Mouse (Mus musculus): ENCODE results near the gene Tiam1.

Gene Tiam1

DNA sequence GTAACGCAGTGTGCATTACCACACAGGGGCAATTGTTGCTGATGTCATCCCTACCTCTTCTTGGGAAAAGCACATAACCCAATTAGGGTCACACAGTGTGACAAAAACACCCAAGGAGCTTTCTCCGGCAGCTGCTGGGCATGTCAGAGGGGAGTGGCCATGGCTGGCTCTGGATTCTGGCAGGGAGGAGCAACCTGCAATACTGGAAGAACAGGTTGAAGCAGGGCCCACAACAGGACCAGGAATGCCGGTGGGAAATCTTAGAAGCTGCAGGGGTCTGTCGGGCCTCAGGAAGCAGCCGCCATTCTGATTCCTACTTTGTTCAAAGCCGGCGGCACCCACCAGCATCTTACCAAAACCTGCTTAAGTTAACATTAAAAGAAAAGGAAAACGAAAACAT is 189.0 kb downstream of the Tiam1 start:
- DNase-seq (ENCODE audit: low read depth, low spot score): no peak

DNA sequence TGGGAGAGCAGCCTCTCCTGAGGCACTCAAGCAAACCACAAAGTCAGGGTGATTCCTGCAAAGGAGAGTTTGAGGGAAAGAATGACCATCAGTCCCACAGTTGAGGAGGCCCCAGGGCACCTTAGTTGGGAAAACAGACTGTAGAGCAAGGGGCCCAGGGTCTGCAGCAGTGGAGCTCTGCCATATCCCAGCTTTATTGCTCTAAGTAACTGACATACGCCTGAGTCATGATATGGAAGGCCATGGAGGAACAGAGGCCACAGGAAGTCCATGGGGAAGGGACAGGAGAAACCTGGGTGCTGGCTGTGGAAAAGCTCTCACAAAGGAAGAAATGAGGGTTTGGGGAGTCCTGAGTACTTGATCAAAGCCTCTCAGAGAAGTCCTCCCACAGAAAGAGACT is 189.5 kb downstream of the Tiam1 start:
- DNase-seq (ENCODE audit: low read depth, low spot score): no peak

DNA sequence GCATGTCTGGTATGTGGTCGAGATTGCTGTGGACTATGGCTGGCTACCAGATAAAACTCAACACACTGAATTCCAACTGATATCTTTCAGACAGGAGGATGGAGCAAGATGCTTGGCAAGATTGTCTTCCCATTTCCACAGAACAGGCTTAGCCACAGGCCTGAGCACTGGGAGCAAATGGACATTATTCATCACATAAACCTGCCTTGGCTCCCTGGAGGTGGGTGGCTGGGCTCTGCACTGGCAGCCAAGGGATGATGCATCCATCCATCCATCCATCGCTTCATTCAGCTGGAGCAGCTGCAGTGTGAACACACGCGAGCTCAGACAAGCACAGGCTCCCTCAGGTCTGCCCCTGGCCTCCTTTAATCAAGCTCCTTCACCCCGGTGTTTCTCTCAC is 190.7 kb downstream of the Tiam1 start:
- DNase-seq (ENCODE audit: low read depth, low spot score): no peak

DNA sequence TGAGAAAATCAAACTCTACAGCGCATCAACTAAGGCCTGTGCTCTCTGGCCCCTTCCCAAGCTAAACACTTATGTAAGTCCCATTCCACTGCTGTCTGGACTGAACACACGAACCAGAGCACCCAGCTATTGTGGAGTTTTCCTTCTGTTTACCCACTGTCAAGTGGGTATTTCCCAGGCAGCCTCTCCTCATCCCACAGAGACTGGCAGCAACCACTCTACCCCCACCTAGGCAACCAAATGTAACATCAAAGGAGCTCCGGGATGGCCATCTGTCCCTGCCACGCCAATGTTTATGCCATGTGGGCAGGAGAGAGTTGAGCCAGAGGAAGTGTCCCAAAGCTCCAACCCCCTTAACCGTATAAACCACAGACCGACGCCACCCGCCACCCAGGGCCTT is 192.8 kb downstream of the Tiam1 start:
- no peak for DNase-seq (ENCODE audit: low read depth, low spot score)

DNA sequence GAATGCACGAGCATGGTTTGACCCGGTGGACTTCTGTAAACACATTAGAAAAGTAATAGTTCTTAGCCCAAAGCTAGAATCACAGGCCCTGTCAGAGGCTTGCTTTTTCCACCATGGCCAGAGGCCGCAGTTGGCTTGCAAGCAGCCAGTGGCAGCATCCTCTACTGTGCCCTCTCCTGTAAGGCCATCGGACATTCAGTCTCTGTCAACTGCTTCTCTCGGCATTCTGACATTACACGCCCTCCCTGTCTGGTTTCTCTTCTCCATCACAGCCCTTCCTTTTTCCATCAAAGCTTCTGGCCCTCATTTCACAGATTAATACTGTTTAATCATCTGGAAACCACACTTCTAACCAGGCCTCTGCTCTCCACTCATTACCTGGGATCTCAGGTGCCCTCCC is 193.3 kb downstream of the Tiam1 start:
- no peak for DNase-seq (ENCODE audit: low read depth, low spot score)

DNA sequence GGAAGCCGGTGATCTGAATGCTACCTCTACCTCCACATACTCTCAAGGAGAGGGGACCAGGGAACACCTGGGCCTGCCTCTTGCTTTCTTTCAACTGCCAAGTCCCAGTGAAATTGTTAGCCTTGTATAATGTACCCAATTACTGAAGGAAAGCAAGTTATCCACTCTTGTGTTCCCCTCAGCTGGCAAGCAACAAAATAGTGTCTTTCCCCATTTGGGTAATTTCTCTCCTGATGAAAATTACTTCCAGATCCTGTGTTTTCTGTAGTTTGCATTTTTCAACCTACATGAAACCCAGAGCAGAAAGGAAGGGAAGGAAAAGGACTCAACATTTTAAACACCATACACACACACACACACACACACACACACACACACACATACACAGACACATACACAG is 195.5 kb downstream of the Tiam1 start:
- no peak for DNase-seq (ENCODE audit: low read depth, low spot score)

DNA sequence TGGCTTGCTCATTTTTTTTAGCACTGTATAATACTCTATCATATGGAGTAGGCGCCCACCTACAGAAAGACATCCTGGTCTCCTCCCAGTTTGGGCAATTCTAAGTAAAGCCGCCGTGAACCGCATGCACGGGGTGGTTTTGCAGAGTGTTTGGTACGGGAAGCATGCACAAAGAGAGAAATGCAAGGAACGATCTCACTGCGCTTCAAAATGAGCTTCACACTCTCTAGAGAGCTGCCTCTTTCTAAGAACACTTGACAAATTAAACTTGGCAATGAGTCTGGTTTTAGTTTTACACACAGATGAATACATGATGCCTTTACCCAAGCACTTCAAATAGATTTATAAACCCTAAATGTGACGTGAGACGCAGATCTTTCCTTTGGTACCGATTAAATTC is 196.8 kb downstream of the Tiam1 start:
- DNase-seq (ENCODE audit: low read depth, low spot score): no peak

DNA sequence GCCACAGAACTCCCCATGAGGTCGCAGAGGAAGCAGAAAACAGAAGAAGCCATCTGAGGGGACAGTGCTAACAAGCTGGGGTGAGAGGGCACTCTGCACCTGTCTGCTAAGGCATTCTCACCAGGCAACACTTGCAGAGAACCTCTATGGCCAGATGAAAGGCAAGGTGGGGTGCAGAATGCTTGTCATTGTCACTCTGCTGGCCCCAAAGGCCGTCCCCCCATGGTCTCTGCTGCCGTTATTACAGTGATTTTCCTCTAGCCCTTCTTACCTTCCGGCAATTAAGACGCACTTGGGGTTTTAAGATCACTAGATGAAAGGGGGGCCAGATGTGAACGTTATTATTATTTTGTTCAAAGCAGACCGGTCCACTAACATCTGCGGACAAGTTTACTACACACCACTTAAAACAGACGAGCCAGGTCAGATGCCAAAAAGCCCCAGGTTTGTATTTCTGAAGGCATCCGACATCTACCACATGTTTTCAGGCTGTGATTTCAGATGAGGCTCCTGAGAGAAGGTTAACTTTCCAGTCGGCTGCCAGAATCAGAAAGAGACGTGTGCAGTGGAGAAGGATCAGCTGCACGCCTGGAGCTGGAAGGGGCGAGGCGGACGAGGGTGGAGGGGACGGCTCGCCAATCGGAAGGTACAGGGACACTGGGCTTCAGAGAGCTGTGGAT is 198.8 kb downstream of the Tiam1 start:
- DNase-seq (ENCODE audit: low read depth, low spot score): no peak

DNA sequence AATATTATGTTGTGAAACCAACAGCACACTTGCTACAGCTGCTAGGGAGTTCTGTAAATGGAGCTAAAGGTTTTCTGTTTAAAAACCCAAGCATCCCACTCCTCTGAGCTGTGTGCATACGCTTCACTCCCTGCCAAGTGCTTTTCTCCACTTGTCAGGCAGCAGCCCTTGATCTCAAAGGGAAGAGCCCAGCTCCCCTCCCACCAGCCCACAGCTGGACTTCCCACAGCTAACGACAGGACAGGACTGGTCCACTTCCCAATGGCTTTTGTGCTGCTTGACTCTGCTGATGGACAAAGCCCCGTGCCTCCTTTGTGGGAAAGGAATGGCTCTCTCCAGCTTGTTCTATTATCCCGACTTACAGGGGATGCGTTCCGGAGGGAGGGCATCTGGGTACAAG is 199.5 kb downstream of the Tiam1 start:
- DNase-seq (ENCODE audit: low read depth, low spot score): peak; percentile 58

DNA sequence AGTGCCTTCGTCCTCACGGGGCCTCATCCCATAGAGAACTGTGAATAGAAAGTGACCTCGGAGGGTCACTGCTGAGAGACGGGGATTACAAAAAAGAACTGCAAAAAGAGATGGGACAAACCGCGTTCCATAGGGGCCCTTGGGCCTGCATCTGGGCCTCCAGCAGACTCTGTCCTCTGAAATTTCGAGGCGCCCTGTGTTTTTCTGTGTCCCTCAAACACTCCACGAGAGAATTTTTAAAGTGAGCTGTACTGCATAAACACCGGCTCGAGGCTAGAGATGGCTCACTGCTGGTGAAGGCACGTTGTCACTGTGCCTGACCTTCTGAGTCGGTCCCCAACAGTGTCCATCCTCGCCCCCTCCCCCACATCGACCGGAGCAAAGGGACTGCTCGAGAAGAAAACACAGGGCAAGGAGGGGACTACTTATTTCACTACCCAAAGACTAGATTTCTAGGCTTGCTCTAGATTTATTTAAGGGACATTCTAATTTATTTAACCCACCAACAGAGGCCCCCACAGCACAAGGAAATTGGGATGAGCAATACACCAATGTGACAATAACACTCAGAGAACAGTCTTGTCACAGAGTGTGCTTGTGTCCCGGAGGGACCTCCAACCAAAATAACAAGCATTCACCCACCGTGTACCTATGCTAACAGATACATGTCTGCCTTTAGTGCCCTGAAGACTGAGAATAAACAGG is 200.2 kb downstream of the Tiam1 start:
- no peak for DNase-seq (ENCODE audit: low read depth, low spot score)

DNA sequence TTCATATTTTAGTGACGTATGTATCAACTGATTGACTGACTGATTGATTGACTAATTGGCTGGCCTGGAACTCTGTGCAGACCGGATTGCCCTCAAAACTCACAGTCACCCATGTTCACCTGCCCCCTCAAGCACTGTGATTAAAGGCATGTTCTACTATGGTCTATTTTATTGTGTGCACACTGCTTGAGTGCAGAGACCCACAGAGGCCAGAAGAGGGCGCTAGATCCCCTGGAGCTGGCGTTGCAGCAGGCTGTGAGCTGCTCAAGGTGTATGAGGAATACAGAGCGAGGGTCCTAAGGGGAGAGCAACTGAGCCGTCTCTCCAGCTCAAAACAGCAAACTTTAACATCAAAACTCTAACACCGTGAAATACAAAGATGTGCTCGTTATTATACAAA is 202.9 kb downstream of the Tiam1 start:
- DNase-seq (ENCODE audit: low read depth, low spot score): no peak

DNA sequence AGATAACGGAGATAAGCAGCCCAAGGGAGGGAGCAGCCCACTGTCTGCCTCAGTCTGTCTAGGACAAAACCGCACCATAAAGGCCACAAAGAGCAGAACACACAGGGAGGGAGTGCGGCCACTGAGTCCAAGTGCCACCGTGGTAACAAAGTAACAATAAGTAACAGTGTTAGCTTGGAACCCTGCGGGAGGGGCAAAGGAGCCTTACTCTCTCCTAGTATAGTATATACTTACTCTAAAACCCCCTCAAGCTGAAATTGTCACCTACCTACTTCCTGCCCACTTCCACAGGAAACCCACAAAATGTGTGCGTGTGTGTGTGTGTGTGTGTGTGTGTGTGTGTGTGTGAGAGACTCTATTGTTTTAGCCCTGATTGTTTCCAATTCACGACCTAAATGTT is 205.3 kb downstream of the Tiam1 start:
- DNase-seq (ENCODE audit: low read depth, low spot score): no peak

DNA sequence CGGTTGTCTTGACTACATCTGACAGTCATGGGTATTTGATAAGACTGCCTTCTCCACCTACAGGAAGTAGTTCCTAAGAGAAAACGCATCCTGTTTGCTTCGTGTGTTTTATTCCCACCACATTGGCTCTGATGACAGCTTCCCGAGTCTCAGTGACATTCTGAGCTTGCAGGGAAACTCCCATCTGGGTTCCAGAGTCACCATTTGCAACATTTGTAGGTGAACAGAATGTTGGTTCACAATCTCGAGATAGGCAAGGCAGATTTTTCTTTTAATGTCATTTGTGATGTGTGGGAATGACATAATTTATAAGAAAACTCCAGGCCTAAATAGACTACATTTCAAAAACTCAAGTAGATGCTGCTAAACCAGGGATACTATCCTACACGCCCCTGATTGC is 207.0 kb downstream of the Tiam1 start:
- no peak for DNase-seq (ENCODE audit: low read depth, low spot score)

DNA sequence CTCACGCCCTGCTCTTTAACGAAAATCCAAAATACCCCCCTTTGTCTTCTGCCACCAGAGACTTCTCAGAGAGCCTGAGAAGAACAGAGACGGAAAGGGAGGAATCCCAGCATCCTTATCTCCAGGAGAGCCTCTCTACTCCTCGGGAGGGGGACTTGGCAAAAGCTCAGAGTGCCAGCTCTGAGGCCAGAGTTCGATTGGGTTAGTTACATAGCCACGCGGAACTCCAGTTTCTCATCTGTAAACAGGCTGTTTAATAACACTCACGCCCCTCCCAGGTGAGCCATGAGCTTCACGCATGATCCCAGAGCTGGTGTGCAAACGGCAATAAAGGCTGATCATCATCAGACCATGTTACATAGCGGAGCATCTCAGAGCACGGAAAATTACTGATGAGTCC is 208.2 kb downstream of the Tiam1 start:
- no peak for DNase-seq (ENCODE audit: low read depth, low spot score)

DNA sequence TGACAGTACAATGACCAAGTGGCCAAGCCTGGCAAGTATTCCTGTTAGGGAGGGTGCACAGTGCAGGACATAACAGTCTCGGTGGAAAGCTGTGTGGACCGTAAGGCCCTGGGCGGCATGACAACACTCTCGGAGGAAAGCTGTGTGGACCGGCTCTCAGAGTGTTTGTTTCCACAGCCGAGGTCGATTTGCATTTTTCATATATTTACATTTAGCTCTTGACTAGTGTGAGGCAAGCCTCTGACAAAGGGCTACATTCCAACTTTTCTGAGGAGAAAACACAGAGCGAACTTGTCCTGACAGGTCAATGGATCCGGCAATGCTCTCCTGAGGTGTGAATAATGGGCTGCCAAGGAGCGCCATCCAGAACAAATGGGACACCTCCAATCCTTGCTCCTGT is 209.0 kb downstream of the Tiam1 start:
- DNase-seq (ENCODE audit: low read depth, low spot score): no peak

DNA sequence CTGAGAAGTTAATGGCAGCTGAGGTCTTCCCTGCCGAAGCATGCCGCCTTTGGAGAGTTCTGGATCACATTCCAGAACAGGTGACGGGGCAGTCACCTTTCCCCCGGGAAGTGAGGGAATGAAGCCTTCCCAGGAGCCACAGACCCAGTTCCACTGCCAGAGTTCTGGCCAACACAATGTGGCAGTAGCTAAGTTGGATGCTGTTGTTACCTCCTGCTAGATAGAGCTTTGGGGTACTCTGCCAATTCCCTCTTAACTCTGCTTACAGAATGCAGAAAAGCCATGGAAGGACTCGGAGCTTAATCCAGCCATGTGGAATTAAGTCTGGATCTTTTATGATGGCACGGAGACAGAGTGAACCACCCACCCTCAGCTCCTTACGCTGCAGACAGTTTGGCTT is 209.6 kb downstream of the Tiam1 start:
- no peak for DNase-seq (ENCODE audit: low read depth, low spot score)

DNA sequence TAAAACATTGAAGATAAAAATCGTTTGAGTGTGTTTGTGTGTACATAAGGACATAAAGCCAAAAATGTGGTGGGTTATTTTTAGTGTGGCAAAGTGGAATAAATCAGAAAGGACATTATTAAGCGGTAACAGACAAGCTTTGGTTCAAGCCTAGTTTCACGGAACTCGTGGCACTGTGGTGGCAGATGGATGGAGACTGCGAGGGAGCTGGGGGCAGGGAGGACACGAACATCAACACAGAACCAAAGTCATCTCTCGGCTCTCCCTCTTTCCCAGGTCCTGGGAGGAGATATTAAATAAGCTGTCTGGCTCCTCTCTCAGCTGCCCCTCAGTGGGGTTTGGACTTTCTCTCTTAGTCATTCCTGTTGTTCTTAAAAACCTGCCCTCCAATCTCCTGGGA is 215.0 kb downstream of the Tiam1 start:
- DNase-seq (ENCODE audit: low read depth, low spot score): no peak

DNA sequence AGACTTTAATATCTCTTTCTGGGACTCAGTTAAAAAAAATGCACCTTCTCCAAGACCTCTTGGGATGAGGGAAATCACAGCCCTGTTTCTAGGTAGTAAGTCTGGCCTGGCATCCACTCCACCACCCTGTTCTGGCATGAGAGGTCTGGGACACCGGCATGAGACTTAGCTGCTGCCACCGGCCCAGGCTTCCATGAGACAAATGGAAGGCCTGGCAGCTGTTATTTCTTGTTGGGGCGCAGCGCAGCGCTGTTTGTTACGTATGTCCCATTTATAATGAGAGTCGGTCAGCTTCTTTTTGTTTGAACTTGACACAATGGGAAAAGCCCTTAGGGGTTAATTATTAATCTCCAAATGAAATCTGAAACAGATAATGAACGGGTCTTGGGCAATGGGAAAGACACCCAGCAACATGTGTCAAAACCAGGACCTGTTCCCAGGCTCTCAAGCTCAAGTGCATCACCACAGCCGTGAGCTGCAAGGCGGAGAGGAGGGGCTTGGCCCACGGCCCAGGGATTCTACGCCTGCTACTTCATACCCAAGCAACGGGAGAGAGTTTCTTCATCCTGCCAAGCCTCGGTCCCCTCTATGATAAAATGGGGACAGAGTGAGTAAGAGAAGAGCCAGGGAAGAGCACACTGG is 219.2 kb downstream of the Tiam1 start:
- DNase-seq (ENCODE audit: low read depth, low spot score): no peak

DNA sequence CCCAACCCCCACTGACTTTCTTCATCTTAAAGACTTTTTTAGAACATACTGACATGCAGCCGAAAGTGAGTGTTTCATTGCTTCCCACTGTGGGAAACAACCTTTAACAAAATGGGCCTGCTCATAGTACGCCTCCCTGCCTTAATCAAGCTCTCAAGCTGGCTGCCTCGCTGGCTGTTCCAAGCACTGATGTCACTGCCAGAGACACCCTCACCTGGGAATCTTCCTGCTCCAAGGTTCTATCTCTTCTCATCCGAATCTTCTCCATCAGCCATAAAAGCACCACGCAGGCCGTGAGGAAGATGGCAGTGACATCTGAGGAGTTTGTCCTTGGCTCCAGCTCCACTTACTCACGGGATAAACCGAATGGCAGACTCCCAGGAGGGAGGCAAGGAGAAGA is 220.3 kb downstream of the Tiam1 start:
- DNase-seq (ENCODE audit: low read depth, low spot score): no peak

DNA sequence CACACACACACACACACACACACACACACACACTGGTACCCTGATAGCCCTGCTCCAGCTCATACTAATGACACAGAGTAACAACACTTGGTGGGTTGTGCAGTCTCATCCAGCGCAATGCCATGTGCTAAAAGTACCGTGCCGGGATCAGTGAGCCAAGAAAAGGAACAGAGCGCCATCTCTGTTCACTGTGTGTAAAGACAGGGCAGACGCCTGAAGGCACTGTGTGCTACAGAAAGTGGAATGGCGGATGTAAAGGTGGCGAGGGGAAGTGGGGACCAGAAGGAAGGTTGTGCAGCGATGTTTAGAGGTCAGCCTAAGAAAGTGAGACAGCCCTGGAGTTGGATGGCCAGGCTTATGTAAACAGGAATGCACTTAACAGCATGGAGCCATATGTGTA is 221.1 kb downstream of the Tiam1 start:
- no peak for DNase-seq (ENCODE audit: low read depth, low spot score)

DNA sequence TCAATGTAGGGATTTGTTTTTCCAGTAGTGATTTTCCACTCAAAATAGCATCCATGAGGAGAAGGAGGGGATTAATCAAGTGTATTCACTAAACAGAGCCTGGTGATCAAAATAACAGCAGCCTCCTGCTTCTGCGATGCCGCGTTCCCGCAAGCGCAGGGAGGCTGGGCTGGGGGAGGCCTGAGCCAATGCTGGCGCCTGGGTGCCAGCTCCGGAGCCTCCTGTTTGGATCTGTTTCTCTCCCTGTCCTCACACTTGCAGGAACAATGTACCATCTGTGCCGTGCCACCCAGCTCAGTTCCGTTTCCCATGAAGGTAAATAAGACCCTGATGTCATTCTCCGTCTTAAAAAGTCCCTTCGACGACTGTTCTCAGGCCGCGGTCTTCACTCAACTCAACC is 222.2 kb downstream of the Tiam1 start:
- no peak for DNase-seq (ENCODE audit: low read depth, low spot score)

DNA sequence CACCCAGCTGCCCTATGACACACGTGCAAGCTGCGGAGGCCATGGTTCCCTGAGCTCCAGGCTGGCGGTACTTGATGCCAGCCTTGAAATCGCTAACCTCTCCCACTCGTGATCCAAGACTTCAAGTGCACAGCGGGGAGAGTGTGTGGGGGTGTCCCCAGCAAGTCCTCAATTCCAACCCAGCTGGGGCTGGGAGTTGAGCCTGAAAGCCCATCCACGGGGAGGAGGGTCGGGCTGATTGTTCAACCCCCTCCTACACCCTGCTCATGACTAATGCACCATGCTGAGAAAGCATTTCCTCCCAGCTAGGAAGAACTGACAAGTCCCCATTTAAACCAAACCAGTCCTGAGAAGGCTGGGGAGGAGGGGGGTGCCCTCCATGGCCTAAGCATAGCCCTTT is 223.2 kb downstream of the Tiam1 start:
- no peak for DNase-seq (ENCODE audit: low read depth, low spot score)

DNA sequence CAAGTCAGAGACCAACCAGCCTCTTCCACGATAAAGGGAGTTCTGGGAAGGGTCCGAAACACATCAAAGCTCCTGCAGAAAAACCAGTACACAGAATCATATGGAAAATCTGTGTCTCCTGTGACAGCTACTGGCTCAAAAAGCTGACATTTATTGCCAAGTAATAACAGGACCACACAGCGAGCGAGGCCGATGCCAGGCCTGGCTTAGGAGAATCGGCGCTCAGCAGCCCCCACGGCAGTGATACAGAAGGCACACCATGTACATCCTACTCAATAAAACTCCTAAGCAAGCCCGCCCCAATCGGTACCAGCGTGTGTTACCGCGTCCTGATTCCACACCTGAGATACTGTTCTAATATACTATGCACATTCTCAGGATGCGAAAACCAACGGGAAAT is 226.2 kb downstream of the Tiam1 start:
- DNase-seq (ENCODE audit: low read depth, low spot score): no peak
